Mouse (Mus musculus) thymus, postnatal 10 days (tissue): ENCODE measurements at regions not wholly inside any gene's neighbourhood (a gene's known extent, or its start where the extent isn't known, plus 50 kb on each side); places are given as distances from the start of the nearest gene placed in this dataset.
A peak's percentile ranks its signal among the peaks of the same experiment; 100 is the strongest.

Source experiments
- DNase-seq, 2 experiments: peaks; one replicate each; pipeline ENCODE4 v3.0.0; 2021; ENCODE audit warnings: low spot score in 2 of 2

GRCm38 (mm10) chr9:68466671-68467070 lies 186.9 kb upstream of the Rora start:
- no peak for DNase-seq

- peak in 1 of 2 experiments; percentile 1 for DNase-seq
Observed at GRCm38 (mm10) chr9:68476391-68476790, 177.2 kb upstream of the Rora start.

DNA sequence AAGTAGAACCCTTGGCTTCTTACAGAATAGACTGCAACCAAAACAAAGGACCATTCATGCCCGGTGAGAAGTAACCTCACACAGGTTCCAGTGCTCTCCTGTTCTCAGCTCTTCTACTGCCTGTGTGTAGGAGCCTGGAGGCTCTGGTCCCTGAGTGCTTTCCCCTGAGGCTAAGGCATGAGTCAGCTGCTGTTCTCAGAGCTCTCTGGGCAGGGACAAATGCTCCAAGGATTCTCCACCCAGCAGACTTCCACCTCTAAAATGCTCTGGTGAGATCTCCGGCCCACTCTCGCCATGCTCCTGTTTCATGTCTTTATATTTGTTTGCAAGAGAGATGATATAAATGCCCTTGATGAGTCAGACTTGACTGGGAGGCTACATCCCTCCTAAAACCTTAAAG lies 176.1 kb upstream of the Rora start:
- DNase-seq: peak in 1 of 2 experiments; percentile 1

GRCm38 (mm10) chr9:68486646-68487045 lies 166.9 kb upstream of the Rora start:
- DNase-seq: no peak

GRCm38 (mm10) chr9:68491151-68491550 lies 162.4 kb upstream of the Rora start:
- DNase-seq: no peak

DNA sequence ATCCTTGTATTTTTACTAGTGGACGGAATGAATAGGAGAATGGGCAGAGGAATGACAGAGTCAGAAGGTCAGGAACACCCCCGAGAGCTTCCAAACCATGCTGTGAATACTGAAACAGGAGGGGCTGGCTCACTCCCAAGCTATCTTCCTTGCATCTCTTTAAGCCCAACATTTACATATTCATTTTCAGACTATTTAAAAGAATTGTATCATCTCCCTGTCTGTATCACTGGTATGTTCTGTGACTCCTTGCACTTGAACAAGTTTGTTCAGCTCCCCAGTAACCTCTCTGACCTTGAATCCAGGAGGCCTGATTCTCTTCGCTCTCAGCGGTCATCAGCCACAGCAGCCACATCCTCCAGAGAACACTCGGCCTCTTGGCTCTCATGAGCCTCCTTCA lies 132.4 kb upstream of the Rora start:
- DNase-seq: no peak

DNA sequence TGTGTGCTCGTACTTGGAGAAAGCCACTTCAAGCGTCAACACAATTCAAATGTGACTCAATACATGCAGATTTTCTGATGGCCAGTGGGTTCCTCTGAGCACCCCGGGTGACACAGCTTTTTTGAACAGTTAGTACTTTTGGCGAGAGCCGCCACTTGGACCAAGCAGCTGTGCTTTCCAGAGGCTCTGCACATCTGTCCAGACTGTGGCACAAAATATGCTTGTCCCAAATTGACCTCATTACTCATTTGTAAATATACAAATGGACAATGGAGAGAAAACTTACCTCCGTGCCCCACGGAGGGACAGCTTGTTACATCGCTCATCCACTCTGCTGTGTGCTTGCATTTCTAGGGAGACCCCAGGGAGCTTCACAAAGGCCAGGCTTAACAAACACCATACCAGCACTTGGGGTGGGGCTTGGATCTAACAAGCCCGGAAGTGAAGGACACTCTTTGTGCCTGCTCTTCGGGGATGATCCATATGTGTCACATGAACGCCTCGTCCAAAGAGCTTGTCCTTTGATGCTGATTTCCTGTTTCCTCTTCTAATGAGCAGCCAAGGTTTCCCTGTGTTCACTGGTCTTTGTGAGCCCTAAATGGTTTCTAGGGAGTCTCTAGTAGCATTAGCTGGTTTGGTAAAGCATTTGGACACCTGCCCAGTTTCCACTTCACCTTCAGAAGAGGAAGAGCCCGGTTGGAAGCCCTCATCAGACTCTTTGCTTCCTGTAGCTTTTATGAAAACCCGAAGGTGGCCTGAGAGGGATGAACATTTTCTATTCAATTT lies 91.6 kb upstream of the Rora start:
- no peak for DNase-seq

DNA sequence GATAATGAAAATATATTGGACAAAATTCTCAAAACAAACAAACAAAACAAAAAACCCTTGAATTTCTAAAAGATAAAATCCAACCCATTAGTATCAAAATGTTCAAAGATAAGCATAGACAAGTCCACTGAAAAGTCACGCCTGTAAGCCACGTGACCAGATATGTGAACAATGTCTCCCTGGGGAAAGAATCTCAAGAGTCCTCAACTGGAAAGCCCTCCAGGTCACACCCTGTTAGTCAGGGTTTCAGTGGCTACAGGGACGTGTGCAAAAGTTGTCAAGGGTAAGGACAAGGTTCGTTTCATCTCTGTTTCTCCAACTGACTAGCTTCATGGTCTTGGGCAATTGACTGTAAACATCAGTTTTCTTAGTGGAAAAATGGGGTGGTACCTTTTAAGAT lies 90.4 kb upstream of the Rora start:
- no peak for DNase-seq

DNA sequence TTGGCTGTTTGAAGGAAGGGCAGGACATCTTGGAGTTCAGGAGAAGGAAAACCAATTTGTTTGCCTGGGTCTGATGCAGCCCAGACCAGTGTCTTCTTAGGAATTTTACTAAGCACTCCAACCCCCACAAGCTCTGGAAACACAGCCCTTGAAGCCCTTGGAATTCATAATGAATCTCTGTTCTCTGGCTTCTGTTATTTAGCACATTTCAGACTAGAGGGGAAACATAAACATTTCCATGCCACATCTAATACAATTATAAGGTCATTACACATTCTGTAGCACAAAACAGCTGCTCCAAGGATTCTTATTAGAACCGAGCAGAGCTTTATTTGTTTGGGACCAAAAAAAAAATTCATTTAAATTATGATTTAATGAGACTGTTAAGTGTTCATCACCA lies 67.8 kb upstream of the Rora start:
- DNase-seq: no peak

DNA sequence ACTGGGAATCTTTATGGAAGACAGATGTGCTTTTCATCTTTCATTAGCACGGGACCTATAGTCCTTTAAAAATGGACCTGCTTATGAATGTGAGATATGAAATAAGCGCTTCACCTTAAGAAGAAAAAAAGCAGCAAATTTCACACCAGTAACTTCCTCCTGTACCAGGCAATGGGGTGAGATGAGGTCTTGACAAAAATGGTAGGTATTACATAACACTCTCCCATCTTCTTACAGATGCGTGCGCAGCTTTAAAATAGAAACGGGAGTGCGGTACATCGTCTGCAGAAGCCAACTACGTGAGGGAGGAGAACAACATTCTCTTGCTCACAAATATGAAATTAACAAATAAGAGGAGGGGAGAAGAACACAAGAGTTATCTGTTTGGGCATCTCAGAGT lies 62.6 kb upstream of the Rora start:
- DNase-seq: no peak

DNA sequence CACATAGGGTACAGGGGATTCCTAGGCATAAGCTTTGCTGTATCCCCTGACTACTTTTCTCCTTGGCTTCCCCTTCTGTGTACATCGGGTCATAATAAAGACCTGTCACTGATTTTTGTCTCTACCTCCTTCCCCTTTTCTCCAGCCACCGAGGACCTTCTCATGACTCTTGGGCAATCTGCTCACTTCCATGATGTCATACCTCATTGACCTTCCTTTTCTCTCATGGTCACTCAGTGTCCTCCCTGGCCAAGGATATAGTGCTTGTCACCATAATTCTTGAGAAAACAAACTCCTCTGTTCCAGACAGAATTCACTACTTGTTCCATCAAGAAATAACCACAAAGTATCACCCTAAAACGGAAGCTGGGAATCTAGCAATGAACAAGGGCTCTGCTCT lies 60.6 kb upstream of the Rora start:
- no peak for DNase-seq

DNA sequence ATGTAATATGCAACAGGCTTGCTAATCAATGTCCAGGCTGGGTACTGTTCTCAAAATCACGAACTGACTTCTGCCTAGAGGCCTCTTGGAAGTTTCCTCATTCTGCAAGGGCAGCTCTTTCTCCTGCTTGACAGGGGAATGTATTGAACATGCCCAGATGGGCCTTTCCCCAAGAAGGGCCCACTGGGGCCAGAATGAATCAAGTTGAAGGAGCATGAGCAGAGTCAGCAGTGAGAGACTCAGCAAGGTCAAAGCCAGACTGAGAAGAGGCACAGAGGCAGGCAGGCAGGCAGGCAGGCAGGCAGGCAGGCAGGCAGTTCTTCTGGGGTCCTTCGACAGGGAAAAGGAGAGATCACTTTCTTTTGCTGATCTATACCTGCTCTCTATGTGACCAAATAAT lies 59.0 kb upstream of the Rora start:
- DNase-seq: no peak
